Mouse (Mus musculus) cerebellum, adult 2 months (tissue): ENCODE measurements around the gene Map4k2. TPM values are rescaled to one million over a fixed set of nuclear protein-coding genes. Genes with fewer than 3 reads are reported as not detected.

ENCODE experiments used
- DNase-seq, 2 experiments: peaks; one replicate each; pipeline ENCODE4 v3.0.0; 2021
- H3K27ac ChIP-seq: fragments of 200-500 bp; 2 replicates; pipeline ENCODE4 v1.5.1; 2012; ENCODE audit warnings: low read length, control low read depth, inconsistent platforms; ENCODE audit not compliant: insufficient read depth
- H3K27me3 ChIP-seq: fragments of 200-500 bp; 2 replicates; pipeline ENCODE4 v1.6.1; 2012; ENCODE audit warnings: inconsistent platforms, mild to moderate bottlenecking, low read length, moderate library complexity; ENCODE audit not compliant: control insufficient read depth, insufficient read depth
- H3K4me1 ChIP-seq: fragments of 200-500 bp; 2 replicates; pipeline ENCODE4 v1.6.1; 2011; ENCODE audit warnings: low read length; ENCODE audit not compliant: control insufficient read depth, insufficient read depth
- H3K4me3 ChIP-seq: fragments of 200-500 bp; replicated peaks from 2 replicates; pipeline ENCODE3; 2011; ENCODE audit warnings: mild to moderate bottlenecking, low read depth, low read length, control low read depth; ENCODE audit not compliant: insufficient read depth
- CTCF ChIP-seq: fragments of 200-500 bp; IDR thresholded peaks from 2 replicates; pipeline ENCODE4 v1.5.1; 2011; ENCODE audit warnings: low read depth, mild to moderate bottlenecking, control low read depth, low read length, moderate library complexity, borderline replicate concordance; ENCODE audit not compliant: insufficient read depth
- POLR2A ChIP-seq: fragments of 200-500 bp; IDR thresholded peaks from 2 replicates; pipeline ENCODE4 v1.6.1; 2011; ENCODE audit warnings: low read length, control low read depth, borderline replicate concordance; ENCODE audit not compliant: insufficient read depth
- WGBS: fragments of 180-500 bp; shearing (Covaris S2); methylation state at CpG from one replicate; pipeline ENCODE4 v1.1.7; 2018; 5-methylcytosine and 5-hydroxymethylcytosine counted together
- polyA plus RNA-seq: library from polyadenylated mRNA; depleted of rRNA; stranded (reverse); fragments of >200 nt; gene quantifications from 2 replicates; pipeline ENCODE4 v1.2.3, GENCODE M21; 2012; rRNA removed

Gene Map4k2
- polyA plus RNA-seq, 1 experiment, result 317 TPM

- Histone ChIP-seq H3K4me1 (peaks cover 5% of the 10 kb centered on the region; the same call in 1 of the 2 replicates), H3K4me3 (no peak overlapping the region), H3K27ac (no peak overlapping the region), H3K27me3 (no peaks in the 10 kb centered on the region)
- DNase-seq, result no peak
- TF ChIP-seq POLR2A (no peak), CTCF (no peak)
- WGBS, result 40% methylated on average over 9 of the region's 9 CpGs
Observed at GRCm38 (mm10) chr19:6401951-6402350, 61.0 kb downstream of the Map4k2 start.

GRCm38 (mm10) chr19:6403869-6404268 lies 62.9 kb downstream of the Map4k2 start:
- no peak for DNase-seq
- WGBS, result 74% methylated on average over 10 of the region's 10 CpGs
- H3K4me3 ChIP-seq, result no peak overlapping the region
- TF ChIP-seq CTCF (no peak), POLR2A (no peak)
- no peak overlapping the region for H3K27ac ChIP-seq
- no peaks in the 10 kb centered on the region for H3K27me3 ChIP-seq
- peaks cover 11% of the 10 kb centered on the region; the same call in 1 of the 2 replicates for H3K4me1 ChIP-seq

Other genes starting within 250 kb of the Map4k2 start
- not detected in 2 replicates for gene AC131692.1, start 246.7 kb upstream of the Map4k2 start, polyA plus RNA-seq
- gene Naaladl1, start 235.4 kb upstream of the Map4k2 start, polyA plus RNA-seq, result 0.05 and 0.24 TPM in 2 replicates
- 33.8 and 35.9 TPM in 2 replicates for gene Sac3d1, start 222.5 kb upstream of the Map4k2 start, polyA plus RNA-seq
- gene Snx15, start 212.8 kb upstream of the Map4k2 start, polyA plus RNA-seq, result 66.7 and 67.9 TPM in 2 replicates
- gene Batf2, start 200.2 kb upstream of the Map4k2 start, polyA plus RNA-seq, result 0.29 and 0.54 TPM in 2 replicates
- 174 and 188 TPM in 2 replicates for gene Arl2, start 199.6 kb upstream of the Map4k2 start, polyA plus RNA-seq
- gene Majin, start 156.7 kb upstream of the Map4k2 start, polyA plus RNA-seq, result 0.08 TPM in 2 replicates
- gene Gpha2, start 114.8 kb upstream of the Map4k2 start, polyA plus RNA-seq, result 0.21 TPM in 1 of 2 replicates, not detected in the other
- 243 and 258 TPM in 2 replicates for gene Ppp2r5b, start 105.3 kb upstream of the Map4k2 start, polyA plus RNA-seq
- gene Atg2a, start 99.5 kb upstream of the Map4k2 start, polyA plus RNA-seq, result 40.8 and 41.1 TPM in 2 replicates
- gene Ehd1, start 64.4 kb upstream of the Map4k2 start, polyA plus RNA-seq, result 168 and 220 TPM in 2 replicates
- gene Cdc42bpg, start 34.7 kb upstream of the Map4k2 start, polyA plus RNA-seq, result 33.1 and 36.5 TPM in 2 replicates
- gene Men1, start 6.2 kb upstream of the Map4k2 start, polyA plus RNA-seq, result 84.1 and 85.5 TPM in 2 replicates
- 175 and 196 TPM in 2 replicates for gene Sf1, start 22.6 kb downstream of the Map4k2 start, polyA plus RNA-seq
- 90.1 and 101 TPM in 2 replicates for gene Pygm, start 43.3 kb downstream of the Map4k2 start, polyA plus RNA-seq
- gene Rasgrp2, start 58.2 kb downstream of the Map4k2 start, polyA plus RNA-seq, result 78.5 and 90.1 TPM in 2 replicates
- 420 and 504 TPM in 2 replicates for gene Nrxn2, start 77.6 kb downstream of the Map4k2 start, polyA plus RNA-seq
- 0.15 and 0.24 TPM in 2 replicates for gene Slc22a12, start 201.9 kb downstream of the Map4k2 start, polyA plus RNA-seq